Mouse (Mus musculus) gastrocnemius, postnatal 25 days (tissue): ENCODE data around the gene Mllt3. TPM values are rescaled to one million over a fixed set of nuclear protein-coding genes. Genes with fewer than 3 reads are reported as not detected.

Experiments
- DNase-seq: peaks from one replicate; pipeline ENCODE4 v3.0.0; 2022
- total RNA-seq, 2 experiments: library from RNA; stranded (reverse); gene quantifications; 1 replicate in 1 of 2; 2 replicates in 1 of 2; pipeline ENCODE4 v1.2.3; 2021

Gene Mllt3
- total RNA-seq, 2 experiments from 2014 or later = 59.8 to 62.8 TPM

DNA sequence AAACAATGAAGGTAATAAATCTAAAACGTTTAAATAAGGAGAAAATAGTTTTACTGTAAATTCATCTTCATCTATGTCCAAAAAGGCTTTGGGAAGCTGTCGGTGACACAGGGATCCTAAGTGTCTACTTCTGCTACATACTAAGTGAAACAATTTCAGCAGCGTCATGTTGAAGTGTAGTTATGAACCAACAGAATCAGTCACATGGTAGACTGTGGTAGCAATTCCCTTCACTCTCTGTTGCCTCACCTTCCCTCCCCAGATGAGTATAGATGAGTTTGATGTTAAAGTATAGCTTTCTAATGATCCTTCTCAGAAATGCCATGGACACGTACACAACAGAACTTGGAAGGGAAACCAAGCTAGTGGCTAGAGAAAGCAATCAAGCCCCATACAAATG, 79.9 kb downstream of the Mllt3 start:
- no peak for DNase-seq

DNA sequence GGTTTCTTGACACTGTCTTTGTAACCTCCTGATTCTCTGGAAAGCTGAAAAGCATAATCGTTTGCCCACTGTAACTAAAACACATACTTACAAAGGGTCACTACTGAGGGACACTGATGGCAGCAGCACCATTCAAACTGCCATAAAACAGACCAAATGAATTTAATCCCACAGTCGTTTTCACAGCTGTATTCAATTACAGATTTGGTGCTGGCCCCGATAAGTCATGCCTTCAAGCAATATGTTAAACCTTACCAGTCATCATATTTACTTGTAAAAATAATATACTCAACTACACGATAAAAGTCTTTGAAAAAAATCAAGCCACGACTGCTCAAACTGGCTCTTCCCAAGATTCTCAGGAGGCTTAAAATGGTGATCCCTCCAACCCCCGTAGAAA, 83.7 kb downstream of the Mllt3 start:
- no peak for DNase-seq

DNA sequence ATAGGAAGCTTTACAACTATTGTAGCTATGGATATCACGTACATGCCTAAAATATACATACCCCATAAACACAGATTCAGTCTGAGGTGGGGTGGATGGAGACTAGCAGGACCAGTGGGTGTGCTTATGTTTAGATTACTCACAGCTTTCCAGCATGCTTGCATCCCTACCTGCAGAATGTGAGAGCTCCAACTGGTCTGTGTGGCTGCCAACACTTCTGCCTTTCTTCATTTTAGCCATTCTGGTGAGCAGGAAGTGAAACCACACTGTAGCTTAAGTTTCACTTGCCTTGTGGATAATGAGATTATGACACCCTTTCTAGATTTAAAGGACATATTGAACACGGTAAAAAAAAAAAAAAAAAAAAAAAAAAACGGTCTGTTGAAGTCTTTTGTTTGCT, 88.8 kb downstream of the Mllt3 start:
- DNase-seq = no peak

DNA sequence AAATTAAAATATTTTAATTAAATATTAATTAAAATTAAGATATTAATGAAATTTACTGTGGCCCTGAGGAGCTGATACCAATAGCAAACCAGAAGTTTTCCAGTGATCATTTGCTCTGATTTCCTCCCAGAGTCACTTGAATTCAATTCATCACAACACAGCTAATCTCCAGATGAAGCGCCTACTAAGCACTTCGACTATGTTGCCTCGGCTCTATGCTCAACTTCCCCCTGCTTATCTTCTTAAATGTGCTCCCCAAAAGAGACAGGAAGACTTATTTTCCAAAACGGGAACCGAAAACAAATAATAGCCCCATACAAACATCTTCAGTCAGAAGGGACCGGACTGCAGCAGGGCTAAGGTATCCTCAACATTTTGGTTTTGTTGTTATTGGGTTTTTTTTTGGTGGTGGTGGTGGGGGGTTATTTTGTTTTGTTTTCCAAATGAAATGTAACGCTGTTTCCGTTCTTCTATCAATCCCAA, 90.2 kb downstream of the Mllt3 start:
- DNase-seq = no peak

DNA sequence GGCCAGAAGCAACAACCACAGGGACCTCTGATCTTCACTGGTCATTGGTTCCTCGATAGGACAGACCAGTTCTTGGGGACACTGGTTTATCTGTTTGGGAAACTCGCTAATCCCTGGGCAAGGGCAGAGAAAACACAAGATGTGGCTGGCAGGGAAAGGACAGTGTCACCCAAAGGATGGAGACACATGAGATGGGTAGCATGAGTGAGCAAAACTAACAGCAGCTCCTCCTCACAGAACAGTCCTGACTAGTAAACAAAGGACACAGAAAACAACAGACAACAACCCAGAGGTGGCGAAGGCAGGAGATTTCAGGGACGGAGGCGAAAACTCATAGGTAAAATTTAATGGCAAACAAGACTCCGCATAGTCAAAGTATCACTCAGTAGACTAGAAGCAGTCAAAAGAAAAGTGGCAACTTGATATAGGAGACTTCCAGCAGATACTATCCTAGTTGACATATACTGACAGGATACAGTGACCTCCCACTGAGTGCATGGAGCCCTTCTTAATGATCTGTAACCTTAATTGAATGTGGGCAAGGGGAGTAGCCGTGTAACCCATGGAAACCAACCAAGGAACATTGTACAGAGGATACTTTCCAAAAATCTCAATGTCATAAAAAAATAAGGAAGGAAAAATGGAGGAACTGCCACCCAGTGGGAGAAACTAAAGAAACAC, 93.5 kb downstream of the Mllt3 start:
- DNase-seq = no peak

DNA sequence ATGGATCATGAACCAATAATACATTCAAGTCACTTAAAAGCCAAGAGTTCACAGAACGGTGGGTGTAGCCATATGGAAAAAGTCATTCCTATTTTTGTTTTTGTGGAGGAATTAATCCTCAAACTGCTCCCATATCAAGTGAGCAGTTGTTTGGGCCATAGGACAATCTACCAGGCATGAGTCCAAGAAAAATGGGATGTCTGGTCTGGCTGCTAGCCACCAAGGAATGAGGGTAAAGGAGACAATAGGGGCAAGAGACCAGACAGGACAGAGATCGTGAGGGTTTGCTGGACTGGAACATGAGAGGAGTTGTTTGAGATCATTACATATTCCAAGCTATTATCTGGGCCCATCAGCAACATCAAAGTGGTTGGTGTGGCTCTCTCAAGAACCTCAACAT, 96.8 kb downstream of the Mllt3 start:
- DNase-seq = no peak

DNA sequence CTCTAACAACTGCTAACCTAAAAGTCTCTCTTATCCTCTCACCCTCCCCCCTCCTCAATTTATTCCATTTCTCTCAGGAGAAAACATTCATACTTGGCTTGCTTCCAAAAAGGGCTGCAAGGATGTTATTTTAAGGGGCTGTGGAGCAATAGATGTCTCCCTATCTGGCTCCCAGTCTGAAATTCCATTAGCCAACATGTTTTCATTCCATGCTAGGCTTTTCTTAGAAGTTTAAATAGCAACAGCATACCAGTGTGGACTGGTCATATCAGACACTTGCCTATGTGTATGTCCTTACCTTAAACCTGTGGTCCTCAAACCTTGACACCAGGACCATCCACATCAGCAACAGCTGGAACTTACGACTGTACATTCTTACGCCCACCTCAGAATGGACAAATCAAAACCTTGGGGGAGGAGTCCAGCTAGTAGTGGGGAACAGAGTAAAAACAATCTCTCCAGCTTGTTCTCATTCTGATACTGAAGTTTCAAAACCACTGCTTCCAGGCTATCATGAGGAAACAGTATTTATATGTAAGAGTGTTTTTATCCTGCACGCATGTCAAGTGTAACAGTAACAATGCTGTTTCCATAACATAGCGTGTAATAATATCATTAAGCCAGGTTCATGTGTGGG, 99.3 kb downstream of the Mllt3 start:
- DNase-seq = no peak

DNA sequence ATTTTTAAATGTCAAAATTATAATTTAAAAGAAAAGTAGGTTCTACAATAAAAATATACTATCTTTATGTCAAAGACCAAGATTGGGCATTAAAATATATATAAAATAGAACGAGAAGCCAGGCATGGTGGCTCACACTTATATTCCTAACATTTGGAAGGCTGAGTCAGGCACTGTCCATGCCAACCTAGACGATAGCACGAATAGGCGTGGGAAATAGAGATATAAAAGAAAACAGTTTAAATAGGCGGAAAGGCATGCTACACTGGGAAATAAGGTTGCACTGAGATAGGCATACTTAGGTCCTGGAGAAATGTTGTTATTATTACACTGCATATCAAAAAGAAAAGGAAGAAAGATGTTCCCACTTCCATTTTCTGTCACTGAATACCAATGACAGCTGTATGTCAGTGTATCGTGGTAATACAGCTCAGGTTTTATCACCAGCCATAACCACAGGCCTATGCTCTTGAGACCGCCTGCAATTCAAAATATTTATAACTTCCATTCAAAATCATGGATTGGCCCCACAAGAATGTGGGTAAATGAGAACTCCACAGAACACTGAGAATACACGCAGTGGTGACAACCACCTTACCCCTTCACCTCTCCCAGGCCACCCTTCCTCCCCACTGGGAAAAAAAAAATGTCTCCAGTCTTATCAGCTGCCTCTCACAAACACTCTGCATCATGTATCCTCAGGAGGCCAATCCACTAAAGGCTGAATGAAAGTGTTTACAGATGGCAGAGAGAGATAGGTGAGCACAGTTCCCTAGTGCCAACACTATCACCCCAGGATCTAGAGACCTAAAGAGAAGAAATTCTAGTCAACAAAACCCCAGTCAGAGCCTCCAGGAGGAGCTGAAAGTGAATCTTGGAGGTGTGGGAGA, 102.6 kb downstream of the Mllt3 start:
- DNase-seq = no peak

DNA sequence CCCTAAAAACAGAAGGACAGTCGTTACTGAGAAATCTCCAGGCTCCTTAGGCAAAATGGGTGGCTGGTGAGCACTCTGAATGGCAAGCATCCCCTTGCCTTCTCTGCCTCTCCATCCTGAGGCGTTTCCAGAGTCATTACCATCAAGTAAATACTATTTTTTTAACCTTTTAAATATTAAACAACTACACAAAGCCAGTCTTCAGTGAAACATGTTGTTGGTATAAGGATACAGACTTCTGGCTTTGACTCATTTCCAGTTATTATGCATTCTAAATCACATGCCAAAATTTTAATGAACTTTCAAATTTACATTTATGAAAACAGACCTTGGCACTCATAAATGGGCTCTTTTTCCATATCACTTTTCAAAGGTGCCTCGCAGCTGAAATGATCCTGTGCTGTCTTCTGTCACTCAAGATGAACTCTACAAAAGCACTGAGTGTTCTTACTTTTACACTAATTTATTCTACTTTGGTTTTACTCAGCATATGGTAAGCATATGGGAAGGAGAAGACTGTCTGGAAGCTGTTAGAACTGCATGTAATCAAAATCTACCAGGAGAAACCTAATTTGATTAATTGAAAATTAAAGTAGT, 104.5 kb downstream of the Mllt3 start:
- DNase-seq = no peak

DNA sequence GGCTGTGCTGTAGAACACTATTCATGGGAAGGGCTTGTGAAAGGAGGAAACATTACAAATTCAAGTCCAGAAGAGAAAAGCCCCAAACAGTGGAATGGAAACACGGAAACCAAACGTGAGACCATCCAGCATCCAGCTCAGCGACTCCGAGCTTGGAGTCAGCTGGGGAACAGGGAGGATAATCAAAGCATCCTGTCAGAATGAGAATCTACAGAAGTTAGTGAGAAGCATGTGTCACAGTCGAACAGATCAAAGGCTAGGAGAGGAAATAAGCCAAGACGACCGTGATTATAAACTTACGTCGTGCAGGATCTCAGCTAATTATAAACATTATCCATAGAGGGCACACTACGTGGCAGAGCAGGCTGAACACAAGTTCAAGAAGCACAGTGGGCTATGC, 105.8 kb downstream of the Mllt3 start:
- no peak for DNase-seq

DNA sequence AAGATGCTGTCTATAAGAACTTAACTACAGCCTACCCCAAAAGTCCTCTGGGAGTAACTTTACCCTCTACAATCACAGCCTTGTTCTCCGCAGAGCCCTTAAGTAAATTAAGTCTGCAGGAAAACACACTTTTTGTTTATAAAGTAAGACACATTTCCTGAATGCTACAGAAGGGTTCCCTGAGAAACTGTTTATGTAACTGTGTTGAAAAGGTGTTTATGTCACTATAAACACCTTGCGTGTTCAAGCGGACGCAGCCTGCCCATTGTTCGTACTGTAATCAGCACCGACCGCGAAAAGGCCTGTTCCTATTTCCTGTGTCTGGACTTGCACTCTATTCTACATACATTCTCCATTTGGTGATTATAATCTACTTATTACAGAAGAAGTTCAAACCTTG, 112.5 kb downstream of the Mllt3 start:
- no peak for DNase-seq

DNA sequence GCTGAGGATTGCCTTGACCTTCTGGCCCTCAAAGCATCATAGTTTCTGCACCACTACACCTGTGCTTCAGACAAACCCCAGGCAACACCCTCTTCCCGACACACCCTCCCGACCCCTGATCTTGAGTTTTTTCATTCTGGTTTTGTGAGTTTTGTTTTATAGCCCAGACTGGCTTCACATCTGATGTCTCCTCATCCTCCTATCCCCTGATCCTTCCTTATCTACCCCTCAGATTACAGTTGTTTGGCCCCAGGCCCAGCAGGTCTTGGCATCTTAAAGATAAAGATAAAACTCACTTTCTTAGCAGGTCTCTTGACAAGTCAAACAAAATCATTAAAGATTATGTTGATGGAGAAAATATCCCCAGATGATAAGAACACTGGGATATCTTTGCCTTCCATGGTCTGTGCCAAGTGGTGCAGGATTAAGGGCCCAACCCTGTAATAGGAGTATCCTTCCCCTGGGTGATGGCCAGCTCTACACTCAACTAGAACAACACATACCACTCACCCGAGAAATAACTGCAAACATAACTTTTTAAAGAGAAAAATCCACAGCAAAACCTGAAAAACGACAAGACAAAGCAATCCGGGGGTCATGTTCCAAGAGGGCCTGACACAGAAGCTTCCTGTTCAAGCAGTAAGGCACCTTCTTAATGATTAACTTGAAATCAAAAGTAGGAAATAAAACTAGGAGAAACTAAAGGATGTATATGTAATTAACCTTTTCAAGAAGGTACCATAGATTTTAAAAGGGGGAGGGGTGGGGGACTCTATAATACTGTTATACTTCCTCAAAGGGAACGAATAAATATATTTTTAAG, 121.8 kb downstream of the Mllt3 start:
- no peak for DNase-seq

DNA sequence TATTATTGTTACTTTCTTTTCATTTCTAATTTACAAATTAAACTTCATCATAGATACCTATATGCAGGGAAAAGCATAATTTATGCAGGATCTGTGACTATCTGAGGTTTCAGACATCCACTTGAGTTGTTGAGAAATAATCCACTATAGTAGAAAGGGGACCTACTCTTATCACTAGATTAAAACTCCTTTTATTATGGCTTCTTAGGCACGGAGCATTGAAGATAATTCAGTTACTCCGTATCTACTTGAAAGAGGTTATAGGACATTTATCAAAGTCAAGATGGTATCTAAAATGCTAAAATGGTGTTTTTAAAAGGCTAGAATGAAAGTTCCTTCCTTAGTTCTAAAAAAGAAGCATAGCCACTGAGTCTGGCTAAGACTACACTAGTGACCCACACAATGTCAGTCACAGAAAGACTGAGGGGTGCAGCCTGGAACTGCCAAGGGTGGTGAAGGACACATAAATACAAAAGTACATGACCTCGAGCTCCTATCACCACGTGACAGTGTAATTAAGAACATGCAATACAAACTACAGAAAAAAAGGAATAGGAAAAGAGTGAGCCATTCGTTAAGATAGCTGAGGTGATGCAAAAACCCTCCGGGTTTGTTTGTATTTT, 127.9 kb downstream of the Mllt3 start:
- DNase-seq = no peak

DNA sequence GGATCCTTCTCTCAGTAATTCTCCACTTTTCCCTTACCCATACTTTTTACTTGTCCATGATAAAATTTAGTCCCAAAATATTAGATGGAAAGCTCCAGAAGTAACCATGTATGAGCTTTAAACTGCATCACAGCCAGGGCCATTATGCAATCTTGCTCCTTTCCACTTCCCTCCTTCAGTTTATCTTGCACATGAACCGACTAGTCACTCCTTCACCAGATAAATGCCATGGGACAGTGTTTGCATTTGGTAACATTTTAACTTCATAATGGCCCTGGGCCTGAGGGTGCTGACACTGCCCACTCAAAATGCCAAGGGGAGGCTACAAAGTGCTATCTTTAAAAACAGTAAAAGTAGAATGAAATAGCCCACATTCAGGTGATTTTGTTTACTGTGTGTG, 128.4 kb downstream of the Mllt3 start:
- DNase-seq = no peak

DNA sequence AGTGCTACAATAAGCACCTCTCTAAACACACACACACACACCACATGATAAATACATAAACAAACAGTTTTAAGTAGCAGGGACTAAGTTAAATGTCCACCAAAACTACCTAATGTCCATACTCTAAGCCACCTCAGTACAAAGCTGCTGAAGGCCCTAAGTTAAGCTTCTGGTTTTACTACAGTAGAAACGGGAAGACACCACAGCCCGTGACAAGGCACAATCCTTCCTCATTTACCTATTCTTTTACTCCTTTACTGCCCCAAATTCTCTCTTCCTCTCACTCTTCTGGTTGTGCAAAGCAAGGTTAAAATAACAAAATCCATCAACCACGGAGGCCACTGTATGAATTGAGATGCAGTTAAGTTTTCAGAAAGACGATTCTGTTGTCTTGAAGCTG, 130.6 kb downstream of the Mllt3 start:
- no peak for DNase-seq

DNA sequence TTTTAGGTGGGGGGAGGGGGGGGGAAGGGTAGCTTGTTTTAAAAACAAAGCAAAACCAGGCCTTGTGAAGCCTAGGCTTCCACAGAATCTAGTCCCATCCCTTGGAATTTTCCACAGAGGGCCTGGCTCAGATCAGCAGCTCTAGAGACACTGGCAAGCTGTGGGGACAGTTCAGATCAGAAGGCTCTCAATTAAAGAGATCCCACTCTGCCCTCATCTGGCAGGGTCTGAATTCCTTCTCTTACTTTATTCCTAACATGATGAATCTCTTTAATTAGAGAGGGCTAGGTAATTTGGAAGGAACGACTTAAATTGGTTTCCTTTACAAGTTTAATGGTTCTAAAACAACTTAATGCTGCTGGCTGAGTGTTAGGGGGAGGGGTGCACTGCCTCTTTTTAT, 132.0 kb downstream of the Mllt3 start:
- DNase-seq = no peak

DNA sequence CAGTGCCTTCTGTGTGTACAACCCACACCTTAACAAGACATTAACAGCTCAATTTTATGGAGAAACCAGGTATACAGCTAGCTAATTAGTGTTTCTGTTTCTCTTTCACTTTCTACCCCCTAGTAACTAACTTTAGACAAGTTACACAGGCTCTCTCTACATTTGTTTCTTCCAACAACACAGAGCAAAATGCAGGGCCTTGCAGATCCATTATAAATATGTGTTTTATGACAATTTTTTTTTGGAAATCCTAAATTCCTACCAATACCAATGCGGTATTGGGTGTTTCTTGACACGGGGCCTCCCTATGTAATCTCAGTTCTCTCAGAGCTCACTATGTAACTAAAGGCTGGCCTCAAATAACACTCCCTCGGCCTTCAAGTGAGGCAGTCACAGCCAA, 139.7 kb downstream of the Mllt3 start:
- no peak for DNase-seq

DNA sequence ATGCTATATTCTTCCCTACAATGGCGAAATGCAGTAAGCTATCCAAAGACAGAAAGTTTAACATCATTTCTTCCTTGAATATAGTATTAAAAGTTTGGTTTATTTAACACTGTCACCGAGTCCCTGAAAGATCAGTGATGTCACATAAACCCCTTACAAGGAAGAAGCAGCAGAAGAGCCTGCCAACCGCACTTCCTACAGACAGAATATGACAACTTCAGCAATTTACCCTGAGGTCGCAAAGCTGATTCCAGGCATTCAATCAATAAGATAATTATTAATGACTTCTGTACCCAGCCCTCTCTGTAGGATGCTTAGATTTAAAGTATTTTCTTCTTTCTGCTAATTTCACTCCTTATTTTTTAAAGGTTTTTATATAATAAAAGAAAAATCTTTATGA, 140.2 kb downstream of the Mllt3 start:
- no peak for DNase-seq

DNA sequence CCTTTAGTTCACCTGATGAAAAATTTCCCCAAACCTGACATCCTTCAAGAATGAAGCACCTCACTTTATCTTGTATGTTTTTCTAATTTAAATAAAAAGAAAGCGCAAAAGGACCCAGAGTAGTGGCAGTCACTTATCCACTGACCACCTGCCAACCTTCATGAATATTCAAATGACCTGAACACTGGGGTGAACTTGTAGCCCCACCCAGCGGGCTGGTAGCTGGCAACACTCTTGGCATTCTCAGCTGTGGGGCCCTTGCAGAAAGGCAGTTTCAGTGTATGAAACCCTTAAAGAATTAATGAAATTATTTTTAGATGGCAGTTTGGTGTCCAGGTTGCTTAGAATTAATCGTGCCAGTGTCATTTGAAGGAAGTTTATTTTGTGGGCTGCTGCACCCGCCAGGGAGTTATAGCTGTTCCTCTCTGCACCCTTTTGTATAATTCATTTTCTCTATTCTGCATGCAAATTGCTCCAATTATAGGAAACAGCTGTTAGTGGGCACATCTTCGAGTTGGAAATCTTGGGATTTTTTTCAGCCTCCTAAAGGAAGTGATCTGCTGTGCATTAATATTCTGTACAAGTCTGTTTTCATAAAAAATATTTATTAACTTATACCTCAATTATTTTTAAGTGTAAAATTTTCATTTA, 149.8 kb downstream of the Mllt3 start:
- no peak for DNase-seq

DNA sequence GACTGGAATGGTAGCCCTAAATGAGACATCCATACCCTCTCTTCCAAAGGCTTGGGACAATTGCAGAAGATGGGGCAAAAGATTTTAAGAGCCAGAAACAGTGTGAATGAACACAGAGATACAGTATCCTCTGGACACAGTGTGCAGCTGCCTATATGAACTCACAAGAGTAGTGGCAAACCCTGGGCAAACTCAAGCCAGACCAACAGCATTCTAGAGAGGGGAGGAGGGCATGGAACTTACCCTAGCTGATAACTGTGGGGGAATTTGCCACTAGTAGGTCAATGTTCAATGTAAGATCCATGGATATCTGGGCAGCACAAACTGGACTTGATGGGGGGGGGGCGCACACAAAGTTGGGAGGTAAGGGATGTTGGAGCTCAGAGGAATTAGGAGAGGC, 151.2 kb downstream of the Mllt3 start:
- no peak for DNase-seq

DNA sequence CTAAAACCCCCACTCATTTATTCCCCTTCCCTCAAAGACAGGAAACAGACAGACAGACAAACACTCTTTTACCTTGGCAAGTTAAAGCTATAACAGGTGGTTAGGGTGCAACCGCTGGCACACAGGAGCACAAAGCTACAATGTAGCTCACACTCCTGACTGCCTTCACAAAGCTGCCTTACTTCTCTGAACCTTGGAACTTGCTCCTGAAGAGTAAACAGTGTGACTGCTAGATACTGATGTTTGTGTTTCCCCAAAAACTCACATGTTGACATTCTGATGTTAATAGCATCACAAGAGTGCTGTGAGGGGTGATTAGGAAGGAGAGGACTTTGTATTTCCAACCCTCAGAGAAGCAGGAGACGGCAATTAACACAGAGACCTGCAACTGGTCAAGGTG, 151.6 kb downstream of the Mllt3 start:
- DNase-seq = no peak
